Mouse (Mus musculus): ENCODE measurements at regions not wholly inside any gene's neighbourhood (a gene's known extent, or its start where the extent isn't known, plus 50 kb on each side); places are given as distances from the start of the nearest gene placed in this dataset.

- TF ChIP-seq CTCF (IDR thresholded peaks at IDR 0.05; ENCODE audit: low read depth): no peak
- TF ChIP-seq EP300 (optimal IDR thresholded peaks at IDR 0.05): no peak
Observed at GRCm38 (mm10) chr14:76821484-76821883, 215.1 kb upstream of the Ccdc122 start.

All from stomach, postnatal 0 days (tissue).